20 mouse cellular contexts compared by ENCODE assay signal in the genomic region with DNA sequence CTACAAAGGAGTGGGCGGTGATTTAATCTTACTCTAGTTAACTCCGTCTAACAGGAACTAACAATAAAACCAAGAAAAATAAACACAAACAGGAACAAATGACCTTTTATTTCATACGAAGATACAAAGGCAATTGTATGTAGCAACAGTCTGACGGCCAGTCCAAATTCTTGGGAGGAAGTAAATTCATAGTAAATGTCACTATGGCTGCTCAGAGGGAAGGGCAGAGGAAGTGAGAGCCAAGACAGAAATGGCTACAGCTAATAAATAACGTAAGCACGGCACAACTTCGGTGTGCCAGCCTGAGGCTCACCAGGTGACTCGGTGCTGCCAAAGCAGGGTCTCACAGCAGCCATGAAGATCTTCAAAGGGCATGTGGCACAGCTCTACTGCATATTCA.
"Had no signal": no experiment of that assay in that cellular context is flagged by ENCODE, and none has a peak within 500 bp of the region (broad histone marks: within the 10 kb centered on the region; RNA-seq: fewer than 3 reads in every experiment).

No protein-coding gene starts in this region.

- DNase-seq: kidney, adult 18-20 months; kidney, adult 9 months; kidney, postnatal 10 days; layer of hippocampus, adult 9-11 months; liver; liver, embryonic 13.5 days; lung, embryonic 14.5 days; lung, postnatal 10 days; lung, postnatal 4 days; retina, postnatal 1 day; thymus, postnatal 25 days had no signal

- H3K36me3 ChIP-seq: midbrain, embryonic 15.5 days had no signal

- H3K27ac ChIP-seq: layer of hippocampus, adult 2 months; limb, embryonic 10.5 days; limb, embryonic 13.5 days; liver, embryonic 13.5 days; midbrain, embryonic 12.5 days; midbrain, embryonic 15.5 days; neural tube, embryonic 13.5 days had no signal

- H3K4me2 ChIP-seq: limb, embryonic 13.5 days; liver, embryonic 13.5 days; lung, embryonic 14.5 days; midbrain, embryonic 12.5 days; midbrain, embryonic 15.5 days; neural tube, embryonic 13.5 days had no signal

- H3K4me1 ChIP-seq: limb, embryonic 10.5 days; limb, embryonic 13.5 days; midbrain, embryonic 12.5 days; midbrain, embryonic 15.5 days; neural tube, embryonic 13.5 days had no signal

- H3K4me3 ChIP-seq: layer of hippocampus, adult 2 months; limb, embryonic 10.5 days; limb, embryonic 13.5 days; liver, embryonic 13.5 days; midbrain, embryonic 12.5 days; midbrain, embryonic 15.5 days; myocyte; neural tube, embryonic 13.5 days had no signal

- H3K9me3 ChIP-seq: limb, embryonic 10.5 days; limb, embryonic 13.5 days; liver, embryonic 13.5 days; midbrain, embryonic 12.5 days; midbrain, embryonic 15.5 days; neural tube, embryonic 13.5 days had no signal

- H3K27me3 ChIP-seq: limb, embryonic 13.5 days; liver, embryonic 13.5 days; midbrain, embryonic 12.5 days; midbrain, embryonic 15.5 days; neural tube, embryonic 13.5 days had no signal

- ATAC-seq: inflammation-experienced regulatory T-cells, adult 6 months; intestine, embryonic 16.5 days; midbrain, embryonic 15.5 days had no signal

- H3K9ac ChIP-seq: limb, embryonic 13.5 days; liver, embryonic 13.5 days; lung, embryonic 14.5 days; midbrain, embryonic 12.5 days; midbrain, embryonic 15.5 days; neural tube, embryonic 13.5 days had no signal
